Mouse (Mus musculus): ENCODE measurements around the gene Nfkbil1. TPM values are rescaled to one million over a fixed set of nuclear protein-coding genes. Genes with fewer than 3 reads are reported as not detected.

The Nfkbil1 gene
- polyA plus RNA-seq, 2 experiments: 1.3 to 4.2 TPM

DNA sequence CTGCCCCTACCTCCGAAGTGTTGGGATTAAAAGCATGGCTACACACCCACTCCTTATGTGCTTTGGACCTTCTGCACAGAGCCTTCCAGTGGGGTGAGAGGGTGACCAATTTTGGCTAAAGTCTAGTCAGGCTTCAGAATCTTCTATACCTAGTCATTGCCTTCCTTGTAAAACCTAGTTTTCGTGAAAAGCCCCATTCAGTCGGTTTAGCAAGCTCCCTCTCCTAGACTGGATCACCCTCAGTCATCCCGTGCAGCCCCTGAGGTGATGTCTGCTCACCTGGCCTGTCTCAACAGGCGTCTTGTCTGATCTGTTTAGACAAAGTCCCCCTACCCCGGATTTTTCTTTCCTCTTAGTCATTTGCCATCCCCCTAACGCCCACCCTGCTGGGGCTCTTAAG, 37.6 kb downstream of the Nfkbil1 start:
- Histone ChIP-seq H3K4me1 (replicated peaks; ENCODE audit: control insufficient read depth in 2 of 2, insufficient read depth in 2 of 2, low read length in 1 of 2) (peaks cover 0 to 10% of the 10 kb centered on the region in 2 experiments; a peak in 1 of 4 replicates), H3K4me2 (ENCODE audit: low read depth) (no peak overlapping the region), H3K27me3 (ENCODE audit: control insufficient read depth, insufficient read depth, low read length) (peaks cover 35% of the 10 kb centered on the region), H3K36me3 (replicated peaks; ENCODE audit: control insufficient read depth, insufficient read depth, low read depth) (no peaks in the 10 kb centered on the region), H3K9me3 (ENCODE audit: control insufficient read depth, low read length) (no peaks in the 10 kb centered on the region), H3K4me3 (ENCODE audit: insufficient read depth in 1 of 2, low read depth in 2 of 2, low read length in 2 of 2) (no peak overlapping the region), H3K9ac (replicated peaks) (no peak overlapping the region), H3K27ac (no peak overlapping the region)
- DNase-seq (ENCODE audit: low read depth in 3 of 3, low spot score in 3 of 3) (no peak), ATAC-seq (ENCODE audit: insufficient read depth) (no peak)
- WGBS (ENCODE audit: insufficient replicate concordance): 45% methylated on average over 7 of the region's 7 CpGs
- no peak for TF ChIP-seq CTCF (IDR thresholded peaks at IDR 0.05; ENCODE audit: low read depth)
- no peak for TF ChIP-seq EP300 (IDR thresholded peaks at IDR 0.05; ENCODE audit: low read depth)

DNA sequence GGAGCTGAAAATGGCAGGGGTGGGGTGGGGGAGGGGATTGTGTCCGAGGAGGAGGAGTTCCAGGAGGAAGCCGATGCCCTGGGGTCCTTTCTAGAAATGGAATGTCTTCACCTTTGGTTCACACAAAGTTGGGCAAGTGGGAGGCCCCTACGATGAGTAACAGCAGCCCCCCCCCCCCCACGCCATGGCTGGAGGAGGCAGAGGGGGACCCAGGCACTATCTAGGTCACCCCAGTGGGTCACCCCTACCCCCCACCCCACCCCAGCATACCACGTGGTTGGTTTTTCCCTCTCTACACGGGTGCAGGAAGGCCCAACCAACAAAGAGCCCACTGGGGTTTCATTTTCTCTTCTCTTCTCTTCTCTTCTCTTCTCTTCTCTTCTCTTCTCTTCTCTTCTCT, 38.5 kb downstream of the Nfkbil1 start:
- peaks cover 0 to 10% of the 10 kb centered on the region in 2 experiments; a peak in 1 of 4 replicates for H3K4me1 ChIP-seq (replicated peaks; ENCODE audit: control insufficient read depth in 2 of 2, insufficient read depth in 2 of 2, low read length in 1 of 2)
- H3K27ac ChIP-seq: no peak overlapping the region
- no peak overlapping the region for H3K4me2 ChIP-seq (ENCODE audit: low read depth)
- H3K9ac ChIP-seq (replicated peaks): no peak overlapping the region
- no peak overlapping the region for H3K4me3 ChIP-seq (ENCODE audit: insufficient read depth in 1 of 2, low read depth in 2 of 2, low read length in 2 of 2)
- DNase-seq (ENCODE audit: low read depth in 3 of 3, low spot score in 3 of 3) (no peak), ATAC-seq (ENCODE audit: insufficient read depth) (no peak)
- WGBS (ENCODE audit: insufficient replicate concordance): 20% methylated on average over 6 of the region's 6 CpGs
- H3K9me3 ChIP-seq (ENCODE audit: control insufficient read depth, low read length): no peaks in the 10 kb centered on the region
- TF ChIP-seq EP300 (IDR thresholded peaks at IDR 0.05; ENCODE audit: low read depth) (no peak), CTCF (IDR thresholded peaks at IDR 0.05; ENCODE audit: low read depth) (no peak)
- no peaks in the 10 kb centered on the region for H3K36me3 ChIP-seq (replicated peaks; ENCODE audit: control insufficient read depth, insufficient read depth, low read depth)
- peaks cover 29% of the 10 kb centered on the region for H3K27me3 ChIP-seq (ENCODE audit: control insufficient read depth, insufficient read depth, low read length)

DNA sequence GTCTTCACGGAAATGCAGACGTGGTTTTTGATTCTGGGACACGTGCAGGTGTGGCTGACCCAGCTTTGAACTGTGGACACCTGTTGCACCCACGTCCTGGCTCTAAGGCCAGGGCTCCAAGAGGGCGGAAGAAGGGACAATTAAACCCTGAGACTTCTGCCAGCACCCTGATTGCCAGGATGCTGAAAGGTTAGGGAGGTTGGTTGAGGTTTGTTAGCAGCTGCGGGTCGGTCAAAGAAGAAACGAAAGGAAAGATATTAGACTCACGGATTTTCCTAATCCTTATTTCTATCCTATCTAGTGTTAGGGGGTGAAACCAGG, 39.3 kb downstream of the Nfkbil1 start:
- H3K4me2 ChIP-seq (ENCODE audit: low read depth): peak overlapping the region; percentile 65
- TF ChIP-seq CTCF (IDR thresholded peaks at IDR 0.05; ENCODE audit: low read depth) (no peak), EP300 (IDR thresholded peaks at IDR 0.05; ENCODE audit: low read depth) (no peak)
- no peaks in the 10 kb centered on the region for H3K36me3 ChIP-seq (replicated peaks; ENCODE audit: control insufficient read depth, insufficient read depth, low read depth)
- no peak overlapping the region for H3K27ac ChIP-seq
- H3K27me3 ChIP-seq (ENCODE audit: control insufficient read depth, insufficient read depth, low read length): peaks cover 23% of the 10 kb centered on the region
- no peak overlapping the region for H3K9ac ChIP-seq (replicated peaks)
- ATAC-seq (ENCODE audit: insufficient read depth) (no peak), DNase-seq (ENCODE audit: low read depth in 3 of 3, low spot score in 3 of 3) (no peak)
- H3K4me3 ChIP-seq (ENCODE audit: insufficient read depth in 1 of 2, low read depth in 2 of 2, low read length in 2 of 2): no peak overlapping the region; a peak in 2 of 4 replicates
- 39% methylated on average over 9 of the region's 9 CpGs for WGBS (ENCODE audit: insufficient replicate concordance)
- H3K9me3 ChIP-seq (ENCODE audit: control insufficient read depth, low read length): no peaks in the 10 kb centered on the region
- peaks cover 0 to 12% of the 10 kb centered on the region in 2 experiments; a peak in 2 of 4 replicates for H3K4me1 ChIP-seq (replicated peaks; ENCODE audit: control insufficient read depth in 2 of 2, insufficient read depth in 2 of 2, low read length in 1 of 2)

DNA sequence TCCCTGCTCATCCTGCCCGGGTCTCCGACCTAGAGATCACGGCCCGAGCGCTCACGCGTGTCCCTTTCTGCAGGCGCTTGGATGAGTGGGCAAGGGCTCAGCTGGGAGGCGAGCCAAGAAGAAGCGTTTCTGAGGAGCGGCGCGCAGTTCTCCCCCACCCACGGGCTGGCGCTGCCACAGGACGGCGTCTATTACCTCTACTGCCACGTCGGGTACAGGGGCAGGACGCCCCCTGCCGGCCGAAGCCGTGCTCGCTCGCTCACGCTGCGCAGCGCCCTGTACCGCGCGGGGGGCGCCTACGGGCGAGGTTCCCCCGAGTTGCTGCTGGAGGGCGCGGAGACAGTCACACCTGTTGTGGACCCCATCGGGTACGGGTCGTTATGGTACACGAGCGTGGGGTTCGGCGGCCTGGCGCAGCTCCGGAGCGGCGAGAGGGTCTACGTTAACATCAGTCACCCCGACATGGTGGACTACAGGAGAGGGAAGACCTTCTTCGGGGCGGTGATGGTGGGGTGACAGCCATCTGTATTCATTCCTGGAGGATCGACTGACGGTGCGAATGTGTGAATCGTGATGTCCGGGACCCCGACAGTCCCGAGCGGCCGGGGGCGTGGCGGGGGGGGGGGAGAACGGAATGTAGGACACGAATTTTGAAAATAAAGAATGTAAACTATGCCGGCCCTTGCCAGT, 39.8 kb downstream of the Nfkbil1 start:
- peak overlapping the region; percentile 65 for H3K4me2 ChIP-seq (ENCODE audit: low read depth)
- H3K27ac ChIP-seq: no peak overlapping the region
- DNase-seq (ENCODE audit: low read depth in 3 of 3, low spot score in 3 of 3) (no peak), ATAC-seq (ENCODE audit: insufficient read depth) (peak; percentile 71; the same call in 1 of the 2 replicates)
- TF ChIP-seq EP300 (IDR thresholded peaks at IDR 0.05; ENCODE audit: low read depth) (no peak), CTCF (IDR thresholded peaks at IDR 0.05; ENCODE audit: low read depth) (peak; percentile 88)
- H3K9me3 ChIP-seq (ENCODE audit: control insufficient read depth, low read length): no peaks in the 10 kb centered on the region
- H3K9ac ChIP-seq (replicated peaks): no peak overlapping the region
- peaks cover 19% of the 10 kb centered on the region for H3K27me3 ChIP-seq (ENCODE audit: control insufficient read depth, insufficient read depth, low read length)
- peak overlapping the region; percentile 43 to 44 for H3K4me3 ChIP-seq (ENCODE audit: insufficient read depth in 1 of 2, low read depth in 2 of 2, low read length in 2 of 2)
- H3K36me3 ChIP-seq (replicated peaks; ENCODE audit: control insufficient read depth, insufficient read depth, low read depth): no peaks in the 10 kb centered on the region
- 1% methylated on average over 66 of the region's 66 CpGs for WGBS (ENCODE audit: insufficient replicate concordance)
- peaks cover 0 to 11% of the 10 kb centered on the region in 2 experiments; a peak in 2 of 4 replicates for H3K4me1 ChIP-seq (replicated peaks; ENCODE audit: control insufficient read depth in 2 of 2, insufficient read depth in 2 of 2, low read length in 1 of 2)

DNA sequence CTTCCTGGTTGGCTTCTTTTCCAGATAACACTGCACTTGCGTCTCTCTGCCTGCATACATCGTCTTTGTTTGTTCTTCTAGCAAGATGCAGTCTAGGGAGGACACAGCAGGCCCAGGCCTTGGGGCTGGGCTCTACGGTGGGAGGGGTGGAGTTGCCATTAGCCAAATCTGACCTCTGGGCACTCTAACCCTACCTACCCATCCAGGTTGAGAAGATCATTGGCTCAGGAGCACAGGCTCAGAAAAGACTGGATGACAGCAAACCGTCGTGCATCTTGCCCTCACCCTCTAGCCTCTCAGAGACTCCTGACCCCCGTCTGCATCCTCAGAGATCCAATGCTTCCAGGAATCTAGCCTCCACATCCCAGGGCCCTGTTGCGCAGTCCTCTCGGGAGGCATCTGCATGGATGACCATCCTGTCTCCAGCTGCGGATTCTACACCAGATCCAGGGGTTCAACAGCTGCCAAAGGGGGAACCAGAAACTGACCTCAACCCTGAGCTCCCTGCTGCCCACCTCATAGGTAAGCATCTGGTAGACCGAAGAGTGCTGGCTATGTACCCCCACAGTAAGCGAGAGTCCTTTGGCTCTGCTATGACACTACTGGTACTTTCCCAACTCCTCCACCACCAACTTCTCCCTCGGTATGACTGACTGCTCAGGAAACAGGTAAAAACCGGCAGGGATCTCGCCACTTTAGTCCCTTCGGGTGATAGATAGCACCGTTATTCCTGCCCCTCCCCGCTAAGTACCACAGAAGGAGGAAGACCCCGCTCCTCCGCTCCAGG, 40.6 kb downstream of the Nfkbil1 start:
- peaks cover 14% of the 10 kb centered on the region for H3K27me3 ChIP-seq (ENCODE audit: control insufficient read depth, insufficient read depth, low read length)
- H3K9me3 ChIP-seq (ENCODE audit: control insufficient read depth, low read length): no peaks in the 10 kb centered on the region
- WGBS (ENCODE audit: insufficient replicate concordance): 34% methylated on average over 19 of the region's 19 CpGs
- peak overlapping the region; percentile 43 to 44 for H3K4me3 ChIP-seq (ENCODE audit: insufficient read depth in 1 of 2, low read depth in 2 of 2, low read length in 2 of 2)
- H3K4me1 ChIP-seq (replicated peaks; ENCODE audit: control insufficient read depth in 2 of 2, insufficient read depth in 2 of 2, low read length in 1 of 2): peaks cover 0 to 10% of the 10 kb centered on the region in 2 experiments; a peak in 2 of 4 replicates
- TF ChIP-seq EP300 (IDR thresholded peaks at IDR 0.05; ENCODE audit: low read depth) (no peak), CTCF (IDR thresholded peaks at IDR 0.05; ENCODE audit: low read depth) (no peak)
- ATAC-seq (ENCODE audit: insufficient read depth): no peak; the same call in 1 of the 2 replicates
- H3K36me3 ChIP-seq (replicated peaks; ENCODE audit: control insufficient read depth, insufficient read depth, low read depth): no peaks in the 10 kb centered on the region
- H3K4me2 ChIP-seq (ENCODE audit: low read depth): peak overlapping the region; percentile 65
- no peak overlapping the region for H3K9ac ChIP-seq (replicated peaks)
- no peak overlapping the region for H3K27ac ChIP-seq
- no peak for DNase-seq (ENCODE audit: low read depth in 3 of 3, low spot score in 3 of 3)
